Mouse (Mus musculus): ENCODE measurements around the gene Gm28036. TPM values are rescaled to one million over a fixed set of nuclear protein-coding genes. Genes with fewer than 3 reads are reported as not detected.

The Gm28036 gene
- total and polyA plus RNA-seq, 3 experiments, result 20.4 to 32.3 TPM; not detected in 1

DNA sequence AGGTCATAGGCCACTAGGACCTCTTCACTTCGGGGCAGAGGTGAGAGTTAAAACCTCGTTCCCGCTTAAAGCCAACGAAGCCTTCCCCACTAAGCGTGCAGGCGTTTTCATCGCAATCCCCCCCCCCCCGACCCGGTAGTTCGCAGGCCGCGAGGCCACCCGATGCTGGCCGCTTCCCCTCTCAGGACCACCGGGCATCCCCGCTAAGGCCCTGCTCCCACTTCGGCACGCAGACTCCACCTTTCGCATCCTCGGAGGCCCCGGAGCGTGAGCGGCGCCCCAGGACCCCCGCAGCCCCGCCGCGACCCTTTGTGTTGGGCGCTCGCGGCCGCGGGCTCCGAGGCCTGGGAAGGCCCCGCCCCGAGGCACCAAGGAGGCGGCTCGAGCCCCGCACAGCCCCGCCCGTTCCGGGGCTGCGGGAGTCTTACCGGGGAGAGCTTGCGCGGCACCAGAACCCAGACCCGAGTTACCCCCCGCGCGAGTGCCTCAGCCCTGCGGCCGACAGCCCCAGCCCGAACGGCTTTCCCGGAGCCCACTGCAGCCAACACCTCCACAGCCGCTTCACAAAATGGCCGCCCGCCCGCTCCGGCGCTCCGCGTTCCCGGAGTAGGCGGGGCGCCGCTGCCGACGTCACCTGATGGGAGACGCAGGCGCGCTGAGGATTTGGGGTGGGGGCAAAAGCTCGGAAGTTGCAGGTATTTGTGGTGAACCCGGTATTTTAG is 15.4 kb downstream of the Gm28036 start, which contains the start of the genes Cpne1 and Rbm12:
Cpne1 (minus strand) TSS at position 608 of the 722 bp plus-strand sequence.
Rbm12 (minus strand) TSS at position 621 of the 722 bp plus-strand sequence.
- Histone ChIP-seq H3K9me3 (replicated peaks; ENCODE audit: insufficient read depth, low read length) (no peaks in the 10 kb centered on the region), H3K27ac (ENCODE audit: control insufficient read depth, low read depth, low read length) (peak within 1 kb of the TSS; percentile 78), H3K9ac (ENCODE audit: control insufficient read depth, low read depth, low read length, poor library complexity, severe bottlenecking) (peak within 1 kb of the TSS; percentile 98), H3K27me3 (ENCODE audit: control insufficient read depth in 1 of 2, insufficient read depth in 2 of 2, low read length in 2 of 2) (no peaks in the 10 kb centered on the region), H3K36me3 (ENCODE audit: control insufficient read depth in 1 of 2, insufficient read depth in 2 of 2, low read length in 2 of 2) (peaks cover 5 to 28% of the 10 kb centered on the region in 2 experiments; a peak in 3 of 4 replicates), H3K4me3 (ENCODE audit: control insufficient read depth in 1 of 2, insufficient read depth in 1 of 2, low read depth in 2 of 2, low read length in 2 of 2) (peak within 1 kb of the TSS; percentile 66 to 95), H3K79me2 (ENCODE audit: control insufficient read depth, insufficient read depth, low read length, poor library complexity) (peaks cover 49% of the 10 kb centered on the region), H3K4me1 (ENCODE audit: control insufficient read depth in 1 of 2, insufficient read depth in 2 of 2, low read length in 2 of 2) (peaks cover 9 to 16% of the 10 kb centered on the region in 2 experiments)
- TF ChIP-seq TCF12 (IDR thresholded peaks at IDR 0.05; ENCODE audit: low read depth, low read length), result peak; percentile 69
- no peak for TF ChIP-seq RAD21 (IDR thresholded peaks at IDR 0.05; ENCODE audit: low read depth, low read length)
- TF ChIP-seq NELFE (IDR thresholded peaks at IDR 0.05; ENCODE audit: low read depth, low read length), result peak; percentile 97
- peak; percentile 85 for TF ChIP-seq NRF1 (IDR thresholded peaks at IDR 0.05; ENCODE audit: insufficient read depth, low read depth, low read length, poor library complexity, severe bottlenecking)
- no peak for TF ChIP-seq MAFK (IDR thresholded peaks at IDR 0.05; ENCODE audit: borderline replicate concordance, low read depth, low read length)
- peak; percentile 82 for TF ChIP-seq USF1 (IDR thresholded peaks at IDR 0.05; ENCODE audit: low read depth, low read length)
- no peak for TF ChIP-seq BHLHE40 (IDR thresholded peaks at IDR 0.05; ENCODE audit: borderline replicate concordance, low read depth, low read length)
- no peak for TF ChIP-seq ZC3H11A (IDR thresholded peaks at IDR 0.05; ENCODE audit: low read depth, low read length)
- TF ChIP-seq EP300 (IDR thresholded peaks at IDR 0.05; ENCODE audit: low read depth in 1 of 2, low read length in 2 of 2), result no peak
- TF ChIP-seq MAZ (IDR thresholded peaks at IDR 0.05; ENCODE audit: low read depth, low read length), result peak; percentile 95
- no peak for TF ChIP-seq RCOR1 (IDR thresholded peaks at IDR 0.05; ENCODE audit: low read depth, low read length)
- TF ChIP-seq POLR2AphosphoS2 (IDR thresholded peaks at IDR 0.05; ENCODE audit: low read length), result peak; percentile 90; the same call in 1 of the 2 replicates
- no peak for TF ChIP-seq GATA1 (IDR thresholded peaks at IDR 0.05; ENCODE audit: low read depth, low read length)
- TF ChIP-seq POLR2A (IDR thresholded peaks at IDR 0.05; ENCODE audit: control insufficient read depth in 1 of 2, insufficient read depth in 1 of 2, low read depth in 1 of 2, low read length in 2 of 2, poor library complexity in 1 of 2), result peak; percentile 89; a peak in 3 of 4 replicates
- TF ChIP-seq ELF1 (IDR thresholded peaks at IDR 0.05; ENCODE audit: low read depth, low read length), result peak; percentile 65; the same call in 1 of the 2 replicates
- TF ChIP-seq ZMIZ1 (IDR thresholded peaks at IDR 0.05; ENCODE audit: low read depth, low read length), result peak; percentile 85
- peak; percentile 84; the same call in 1 of the 2 replicates for TF ChIP-seq UBTF (IDR thresholded peaks at IDR 0.05; ENCODE audit: borderline replicate concordance, insufficient read depth, low read depth, low read length)
- no peak for TF ChIP-seq ZKSCAN1 (IDR thresholded peaks at IDR 0.05; ENCODE audit: low read depth, low read length)
- no peak; the same call in 1 of the 2 replicates for TF ChIP-seq KAT2A (conservative IDR thresholded peaks at IDR 0.05; ENCODE audit: low read depth, low read length)
- TF ChIP-seq TBP (IDR thresholded peaks at IDR 0.05; ENCODE audit: low read depth, low read length), result peak; percentile 81; the same call in 1 of the 2 replicates
- TF ChIP-seq HCFC1 (IDR thresholded peaks at IDR 0.05; ENCODE audit: low read depth, low read length), result peak; percentile 79
- peak; percentile 33; the same call in 1 of the 2 replicates for TF ChIP-seq SIN3A (IDR thresholded peaks at IDR 0.05; ENCODE audit: low read length)
- no peak for TF ChIP-seq MYB (IDR thresholded peaks at IDR 0.05; ENCODE audit: low read depth, low read length)
- TF ChIP-seq E2F4 (IDR thresholded peaks at IDR 0.05; ENCODE audit: borderline replicate concordance, low read depth, low read length), result no peak
- no peak for TF ChIP-seq POLR2AphosphoS5 (IDR thresholded peaks at IDR 0.05; ENCODE audit: borderline replicate concordance, low read depth, low read length)
- TF ChIP-seq MXI1 (IDR thresholded peaks at IDR 0.05; ENCODE audit: low read depth, low read length), result no peak
- no peak for TF ChIP-seq GABPA (IDR thresholded peaks at IDR 0.05; ENCODE audit: low read depth, low read length)
- peak; percentile 95 for DNase-seq (ENCODE audit: low read depth, low spot score)

Measured in MEL (cell line).